Mouse (Mus musculus) midbrain, postnatal 0 days (tissue): ENCODE results near the gene Bcam. TPM values are rescaled to one million over a fixed set of nuclear protein-coding genes. Genes with fewer than 3 reads are reported as not detected.

Experiments used
- ATAC-seq: fragments of 200-750 bp; cut with Nextera tagmentation; 2 replicates; pipeline ENCODE4 v1.8.0; 2017; ENCODE audit warnings: moderate number of reproducible peaks, mild to moderate bottlenecking, moderate TSS enrichment, moderate library complexity; ENCODE audit not compliant: low FRiP score
- DNase-seq: peaks from one replicate; pipeline ENCODE4 v3.0.0-alpha.2; 2015; ENCODE audit warnings: low spot score
- H3K27ac ChIP-seq: fragments of 300-500 bp; sonication (generic); 2 replicates; pipeline ENCODE4 v1.5.1; 2014; ENCODE audit warnings: low read depth, mild to moderate bottlenecking, low read length, mixed read lengths
- H3K27me3 ChIP-seq: fragments of 300-500 bp; sonication (generic); 2 replicates; pipeline ENCODE4 v1.6.1; 2014; ENCODE audit warnings: low read length, control low read depth, mixed read lengths; ENCODE audit not compliant: insufficient read depth
- H3K36me3 ChIP-seq: fragments of 300-500 bp; sonication (generic); 2 replicates; pipeline ENCODE4 v1.6.1; 2014; ENCODE audit warnings: low read length, control low read depth, mixed read lengths; ENCODE audit not compliant: insufficient read depth
- H3K4me1 ChIP-seq: fragments of 300-500 bp; sonication (generic); 2 replicates; pipeline ENCODE4 v1.6.1; 2014; ENCODE audit warnings: mild to moderate bottlenecking, control low read depth, antibody characterized with exemption, low read length, mixed read lengths; ENCODE audit not compliant: insufficient read depth
- H3K4me2 ChIP-seq: fragments of 300-500 bp; sonication (generic); 2 replicates; pipeline ENCODE4 v1.6.1; 2014; ENCODE audit warnings: low read depth, mild to moderate bottlenecking, low read length, mixed read lengths; ENCODE audit not compliant: poor library complexity, severe bottlenecking
- H3K4me3 ChIP-seq: fragments of 300-500 bp; sonication (generic); 2 replicates; pipeline ENCODE4 v1.5.1; 2014; ENCODE audit warnings: low read depth, mild to moderate bottlenecking, low read length, moderate library complexity
- H3K9ac ChIP-seq: fragments of 300-500 bp; sonication (generic); replicated peaks from 2 replicates; pipeline ENCODE4 v1.6.1; 2014; ENCODE audit warnings: mild to moderate bottlenecking, low read length, moderate library complexity, mixed read lengths; ENCODE audit not compliant: poor library complexity, severe bottlenecking
- H3K9me3 ChIP-seq: fragments of 300-500 bp; sonication (generic); 2 replicates; pipeline ENCODE4 v1.6.1; 2016; ENCODE audit warnings: low read length, control low read depth
- CTCF ChIP-seq: IDR thresholded peaks from 2 replicates; pipeline ENCODE4 v1.5.1; 2016; ENCODE audit warnings: antibody characterized with exemption, mild to moderate bottlenecking
- WGBS: fragments of 180-500 bp; shearing (Covaris S2); extraction: QIAGEN DNeasy Blood & Tissue Kit; methylation state at CpG from one replicate; pipeline ENCODE4 v1.1.7; 2014; 5-methylcytosine and 5-hydroxymethylcytosine counted together
- polyA plus RNA-seq: library from polyadenylated mRNA; unstranded; fragments of >200 nt; fragmentation: Nextera tagmentation; extraction: Ambion mirVana; gene quantifications from 2 replicates; pipeline ENCODE4 v1.2.1, GENCODE M21; 2015
- total RNA-seq: library from RNA; depleted of rRNA; stranded (reverse); fragments of >200 nt; gene quantifications from 2 replicates; pipeline ENCODE4 v1.2.3, GENCODE M21; 2014

The Bcam gene
- total and polyA plus RNA-seq, 2 experiments from 2014 or later, result 18.7 to 33.5 TPM

- H3K36me3 ChIP-seq, result no peaks in the 10 kb centered on the region
- 57% methylated on average over 4 of the region's 4 CpGs for WGBS
- no peaks in the 10 kb centered on the region for H3K9me3 ChIP-seq
- no peak overlapping the region for H3K27ac ChIP-seq
- no peak for TF ChIP-seq CTCF
- no peak overlapping the region for H3K4me3 ChIP-seq
- ATAC-seq, result no peak
- H3K9ac ChIP-seq, result no peak overlapping the region
- H3K4me1 ChIP-seq, result 0 out of 2 replicates have a peak, but pooled peaks cover 9% of the 10 kb centered on the region
- no peak for DNase-seq
- H3K4me2 ChIP-seq, result no peak overlapping the region
- peaks cover 26% of the 10 kb centered on the region for H3K27me3 ChIP-seq
Observed at GRCm38 (mm10) chr7:19771682-19772081, 866 bp upstream of the Bcam start.

GRCm38 (mm10) chr7:19770375-19770754 lies 451 bp downstream of the Bcam start:
- WGBS, result under 1% methylated on average over 28 of the region's 28 CpGs
- ATAC-seq, result peak; percentile 70; the same call in 1 of the 2 replicates

DNA sequence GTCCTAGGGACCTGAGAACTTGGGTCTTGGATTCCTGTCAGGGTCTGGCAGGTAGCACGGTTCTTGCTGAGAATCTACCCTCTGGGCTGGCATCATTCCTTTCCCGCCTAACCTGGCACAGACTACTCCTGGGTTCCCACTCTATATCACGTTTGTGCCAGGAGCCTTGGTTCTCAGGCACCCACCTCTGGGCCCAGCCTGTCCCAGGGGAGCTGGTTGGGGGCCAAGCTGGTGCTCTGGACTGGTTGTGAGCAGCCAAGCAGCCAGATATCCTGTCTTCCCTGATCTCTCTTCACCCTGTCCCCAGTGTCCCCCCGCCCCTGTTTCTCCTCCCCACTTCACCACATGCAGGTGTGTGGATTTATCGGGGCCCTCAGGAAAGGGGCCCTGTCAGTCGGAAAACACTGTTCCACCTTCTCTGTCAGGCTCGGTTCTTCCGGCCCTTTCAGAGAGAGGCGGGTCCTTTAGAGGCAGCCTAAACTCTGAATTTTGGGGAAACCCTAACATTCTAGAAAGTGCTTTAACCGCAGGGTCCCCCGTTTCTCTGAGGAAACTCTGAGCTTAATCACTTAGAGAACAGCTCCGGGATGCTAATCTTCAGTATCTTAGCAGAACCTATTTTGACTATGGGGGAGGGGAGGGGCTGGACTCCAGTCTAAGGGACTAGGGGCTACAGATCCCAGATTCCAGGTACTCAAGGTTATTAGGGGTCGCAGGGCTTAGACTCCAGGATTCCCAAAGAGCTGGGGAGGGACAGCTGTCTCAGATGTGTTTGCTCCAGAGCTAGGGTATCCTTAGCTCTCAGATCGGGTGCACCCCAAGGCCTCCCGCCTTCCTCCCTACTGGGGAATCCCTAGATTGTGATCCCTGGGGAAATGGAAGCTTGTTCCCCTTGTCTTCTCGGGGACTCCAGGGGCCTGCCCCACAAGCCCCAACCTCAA lies 1.1 kb downstream of the Bcam start:
- Histone ChIP-seq H3K27ac (no peak overlapping the region), H3K4me2 (peak overlapping the region; percentile 91), H3K4me3 (peak overlapping the region; percentile 42), H3K9me3 (no peaks in the 10 kb centered on the region), H3K27me3 (peaks cover 26% of the 10 kb centered on the region), H3K36me3 (no peaks in the 10 kb centered on the region), H3K4me1 (0 out of 2 replicates have a peak, but pooled peaks cover 9% of the 10 kb centered on the region), H3K9ac (peak overlapping the region; percentile 46)
- DNase-seq, result no peak
- peak; percentile 14; the same call in 1 of the 2 replicates for ATAC-seq
- 11% methylated on average over 16 of the region's 16 CpGs for WGBS
- no peak for TF ChIP-seq CTCF

More at GRCm38 (mm10) chr7:19770375-19770754, 451 bp downstream of the Bcam start:
- Histone ChIP-seq H3K36me3 (no peaks in the 10 kb centered on the region), H3K4me1 (0 out of 2 replicates have a peak, but pooled peaks cover 9% of the 10 kb centered on the region), H3K9ac (peak overlapping the region; percentile 46), H3K9me3 (no peaks in the 10 kb centered on the region), H3K4me3 (peak overlapping the region; percentile 42), H3K27ac (no peak overlapping the region), H3K27me3 (peaks cover 26% of the 10 kb centered on the region), H3K4me2 (peak overlapping the region; percentile 91)
- DNase-seq, result peak; percentile 61
- no peak for TF ChIP-seq CTCF

DNA sequence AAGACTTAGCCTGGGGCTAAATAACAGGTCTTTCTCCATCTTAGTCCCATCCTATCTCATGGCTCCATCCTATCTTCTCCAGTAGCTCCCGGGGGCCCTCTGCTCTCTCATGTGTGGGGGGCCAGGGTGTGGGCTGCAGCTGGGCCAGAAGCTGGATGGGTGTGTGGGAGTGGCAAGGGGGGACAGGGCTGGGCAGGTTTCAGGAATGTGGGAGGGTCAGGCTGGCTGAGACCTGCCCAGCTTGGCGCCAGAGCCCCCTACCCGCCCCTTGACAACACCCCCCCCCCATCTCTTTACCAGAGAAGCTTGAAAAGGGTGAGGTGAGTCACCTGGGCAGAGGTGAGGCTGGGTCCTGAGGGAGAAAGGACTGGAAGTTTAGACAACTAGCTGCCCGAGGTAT lies 1.8 kb downstream of the Bcam start:
- DNase-seq (no peak), ATAC-seq (no peak)
- no peak for TF ChIP-seq CTCF
- Histone ChIP-seq H3K27ac (no peak overlapping the region), H3K4me2 (no peak overlapping the region), H3K4me1 (0 out of 2 replicates have a peak, but pooled peaks cover 9% of the 10 kb centered on the region), H3K9ac (no peak overlapping the region), H3K4me3 (no peak overlapping the region), H3K27me3 (peaks cover 26% of the 10 kb centered on the region), H3K9me3 (no peaks in the 10 kb centered on the region), H3K36me3 (no peaks in the 10 kb centered on the region)
- WGBS, result 26% methylated on average over 4 of the region's 4 CpGs

DNA sequence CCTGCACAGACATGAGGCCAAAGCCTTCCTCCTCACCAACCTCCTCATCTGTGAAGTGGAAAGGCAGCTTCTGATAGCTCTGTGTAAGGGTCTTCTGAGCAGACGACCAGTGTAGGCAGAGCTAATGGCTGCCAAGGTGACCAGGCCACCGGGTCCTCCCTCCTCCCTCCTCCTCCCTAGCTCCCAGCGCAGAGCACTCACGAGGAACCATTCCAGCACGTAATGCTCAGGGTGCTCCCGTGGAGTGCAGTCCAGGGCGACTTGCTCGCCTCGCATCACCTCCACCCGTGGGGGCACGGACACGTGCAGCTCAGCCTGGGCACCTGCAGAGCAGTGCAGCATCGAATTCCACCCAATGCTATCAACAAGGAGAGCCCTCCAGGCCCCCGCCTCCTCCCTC lies 2.6 kb downstream of the Bcam start:
- Histone ChIP-seq H3K27me3 (peaks cover 26% of the 10 kb centered on the region), H3K4me2 (no peak overlapping the region), H3K9ac (no peak overlapping the region), H3K4me3 (no peak overlapping the region), H3K9me3 (no peaks in the 10 kb centered on the region), H3K4me1 (0 out of 2 replicates have a peak, but pooled peaks cover 9% of the 10 kb centered on the region), H3K27ac (no peak overlapping the region), H3K36me3 (no peaks in the 10 kb centered on the region)
- no peak for TF ChIP-seq CTCF
- ATAC-seq, result no peak
- no peak for DNase-seq
- WGBS, result 60% methylated on average over 14 of the region's 14 CpGs

GRCm38 (mm10) chr7:19764581-19764980 lies 6.2 kb downstream of the Bcam start:
- H3K4me1 ChIP-seq, result no peaks in the 10 kb centered on the region
- no peak for TF ChIP-seq CTCF
- no peak overlapping the region for H3K4me3 ChIP-seq
- H3K27ac ChIP-seq, result no peak overlapping the region
- no peaks in the 10 kb centered on the region for H3K9me3 ChIP-seq
- no peak for DNase-seq
- H3K27me3 ChIP-seq, result 0 out of 2 replicates have a peak, but pooled peaks cover 6% of the 10 kb centered on the region
- no peaks in the 10 kb centered on the region; the same call in 1 of the 2 replicates for H3K36me3 ChIP-seq
- H3K4me2 ChIP-seq, result no peak overlapping the region
- WGBS, result 86% methylated on average over 9 of the region's 9 CpGs
- no peak overlapping the region for H3K9ac ChIP-seq
- no peak for ATAC-seq
